Mouse (Mus musculus) lung, postnatal 0 days (tissue): Measurements from ENCODE around the gene Aox3. TPM values are rescaled to one million over a fixed set of nuclear protein-coding genes. Genes with fewer than 3 reads are reported as not detected.

Source experiments
- ATAC-seq: fragments of 200-750 bp; cut with Nextera tagmentation; 2 replicates; pipeline ENCODE4 v1.8.0; 2017; ENCODE audit warnings: moderate library complexity
- DNase-seq: peaks from one replicate; pipeline ENCODE4 v3.0.0-alpha.2; 2016; ENCODE audit warnings: low spot score
- H3K27ac ChIP-seq: fragments of 300-500 bp; sonication (generic); 2 replicates; pipeline ENCODE4 v1.5.1; 2014; ENCODE audit warnings: antibody characterized with exemption, mild to moderate bottlenecking, low read length, mixed read lengths
- H3K27me3 ChIP-seq: fragments of 300-500 bp; sonication (generic); replicated peaks from 2 replicates; pipeline ENCODE4 v1.6.1; 2014; ENCODE audit warnings: low read length, mixed read lengths; ENCODE audit not compliant: insufficient read depth
- H3K36me3 ChIP-seq: fragments of 300-500 bp; sonication (generic); 2 replicates; pipeline ENCODE4 v1.6.1; 2014; ENCODE audit warnings: low read length, mixed read lengths; ENCODE audit not compliant: insufficient read depth
- H3K4me1 ChIP-seq: fragments of 300-500 bp; sonication (generic); 2 replicates; pipeline ENCODE4 v1.6.1; 2014; ENCODE audit warnings: antibody characterized with exemption, low read depth, low read length, mixed read lengths; ENCODE audit not compliant: insufficient read depth
- H3K4me2 ChIP-seq: fragments of 300-500 bp; sonication (generic); replicated peaks from 2 replicates; pipeline ENCODE4 v1.6.1; 2014; ENCODE audit warnings: low read depth, mild to moderate bottlenecking, low read length, moderate library complexity, mixed read lengths
- H3K4me3 ChIP-seq: fragments of 300-500 bp; sonication (generic); 2 replicates; pipeline ENCODE4 v1.5.1; 2014; ENCODE audit warnings: low read depth, low read length
- H3K9ac ChIP-seq: fragments of 300-500 bp; sonication (generic); replicated peaks from 2 replicates; pipeline ENCODE4 v1.6.1; 2014; ENCODE audit warnings: low read depth, mild to moderate bottlenecking
- H3K9me3 ChIP-seq: fragments of 300-500 bp; sonication (generic); 2 replicates; pipeline ENCODE4 v1.6.1; 2016; ENCODE audit warnings: low read length, mixed read lengths
- CTCF ChIP-seq: IDR thresholded peaks from 2 replicates; pipeline ENCODE4 v1.5.1; 2016; ENCODE audit warnings: antibody characterized with exemption, mild to moderate bottlenecking
- EP300 ChIP-seq: IDR thresholded peaks from 2 replicates; pipeline ENCODE4 v1.6.1; 2016; ENCODE audit warnings: antibody characterized with exemption, mild to moderate bottlenecking, control low read depth
- WGBS: fragments of 180-500 bp; shearing (Covaris S2); extraction: QIAGEN DNeasy Blood & Tissue Kit; methylation state at CpG from one replicate; pipeline ENCODE4 v1.1.7; 2014; 5-methylcytosine and 5-hydroxymethylcytosine counted together
- polyA plus RNA-seq: library from polyadenylated mRNA; unstranded; fragments of >200 nt; fragmentation: Nextera tagmentation; extraction: Ambion mirVana; gene quantifications from 2 replicates; pipeline ENCODE4 v1.2.1, GENCODE M21; 2015

Aox3 gene
- polyA plus RNA-seq, 1 experiment from 2014 or later, result 9.9 TPM

DNA sequence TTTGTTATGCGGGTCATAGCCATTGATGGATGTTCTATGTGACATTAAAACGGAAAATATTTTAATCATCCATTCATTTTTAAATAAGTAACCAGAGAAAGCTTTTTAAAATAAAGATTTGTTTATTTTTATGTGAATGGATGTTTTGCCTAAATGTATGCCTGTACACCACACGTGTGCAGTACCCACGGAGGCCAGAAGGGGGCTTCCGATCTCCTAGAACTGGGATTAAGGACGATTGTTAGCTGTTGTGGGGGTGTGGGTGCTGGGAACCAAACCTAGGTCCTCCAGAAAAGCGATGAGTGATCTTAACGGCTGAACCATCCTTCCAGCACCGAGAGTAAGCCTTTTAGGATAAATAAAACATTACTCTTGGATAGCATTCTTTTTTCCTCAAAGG is 26.1 kb downstream of the Aox3 start:
- TF ChIP-seq CTCF (peak; percentile 28; the same call in 1 of the 2 replicates), EP300 (no peak)
- WGBS, result 87% methylated on average over 9 of the region's 9 CpGs

DNA sequence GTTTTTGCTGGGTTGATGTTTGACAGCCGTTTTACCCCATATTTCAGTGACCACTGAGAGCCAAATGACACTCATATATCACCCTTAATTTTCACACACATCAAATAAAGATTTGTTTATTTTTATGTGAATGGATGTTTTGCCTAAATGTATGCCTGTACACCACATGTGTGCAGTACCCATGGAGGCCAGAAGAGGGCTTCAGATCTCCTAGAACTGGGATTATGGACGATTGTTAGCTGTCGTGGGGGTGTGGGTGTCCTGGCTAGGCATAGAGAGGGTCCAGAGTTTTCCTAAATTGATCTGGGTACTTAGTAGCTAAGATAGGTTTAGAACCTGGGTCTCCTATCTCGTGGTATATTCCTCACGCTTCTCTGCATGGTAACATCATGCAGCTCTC is 27.7 kb downstream of the Aox3 start:
- no peak overlapping the region for H3K4me2 ChIP-seq
- TF ChIP-seq EP300, result no peak
- TF ChIP-seq CTCF, result peak; percentile 29
- H3K4me1 ChIP-seq, result no peaks in the 10 kb centered on the region
- DNase-seq (no peak), ATAC-seq (no peak)
- no peak overlapping the region for H3K4me3 ChIP-seq
- WGBS, result 86% methylated on average over 5 of the region's 5 CpGs
- no peaks in the 10 kb centered on the region for H3K36me3 ChIP-seq
- no peak overlapping the region for H3K9ac ChIP-seq
- no peaks in the 10 kb centered on the region for H3K9me3 ChIP-seq
- no peaks in the 10 kb centered on the region for H3K27me3 ChIP-seq
- H3K27ac ChIP-seq, result no peak overlapping the region

More for the DNA sequence above, 26.1 kb downstream of the Aox3 start:
- H3K4me1 ChIP-seq, result no peaks in the 10 kb centered on the region
- no peak overlapping the region for H3K27ac ChIP-seq
- H3K4me3 ChIP-seq, result no peak overlapping the region
- H3K36me3 ChIP-seq, result no peaks in the 10 kb centered on the region
- H3K4me2 ChIP-seq, result no peak overlapping the region
- H3K9ac ChIP-seq, result no peak overlapping the region
- H3K27me3 ChIP-seq, result no peaks in the 10 kb centered on the region
- ATAC-seq (no peak), DNase-seq (no peak)
- H3K9me3 ChIP-seq, result no peaks in the 10 kb centered on the region

DNA sequence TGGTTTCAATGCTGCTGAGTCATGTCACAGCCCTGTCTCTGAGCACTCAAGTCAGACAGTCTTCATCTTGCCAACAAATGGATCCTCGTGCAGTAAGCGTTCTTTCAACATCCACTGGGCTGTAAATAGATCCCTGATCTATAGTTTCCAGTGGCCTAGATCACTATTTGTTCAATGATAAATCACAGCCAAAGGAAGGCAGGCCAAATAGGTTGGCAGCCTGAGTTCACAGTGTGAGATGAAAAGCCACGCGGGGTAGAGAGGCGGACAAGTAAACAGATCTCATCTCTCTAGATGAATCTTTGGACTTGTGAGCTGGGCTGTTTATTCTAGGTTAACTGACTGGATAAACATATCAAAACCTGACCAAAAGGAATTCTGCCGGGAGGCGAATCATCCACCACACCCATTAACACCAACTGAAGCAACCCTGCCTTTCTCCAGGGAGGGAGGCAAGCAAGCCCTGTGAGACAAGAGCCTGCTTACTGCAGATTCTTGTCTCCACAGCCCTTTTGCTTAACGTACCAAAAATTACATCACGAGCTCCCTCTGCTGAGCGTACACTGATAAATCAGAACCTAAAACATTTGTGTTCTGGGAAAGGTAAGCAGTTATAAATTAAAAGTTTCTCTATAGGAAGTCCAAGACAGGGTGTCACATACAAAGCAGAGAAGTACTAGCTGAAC is 31.6 kb downstream of the Aox3 start:
- Histone ChIP-seq H3K4me1 (no peaks in the 10 kb centered on the region), H3K36me3 (no peaks in the 10 kb centered on the region), H3K27ac (no peak overlapping the region), H3K9ac (no peak overlapping the region), H3K4me2 (no peak overlapping the region), H3K27me3 (no peaks in the 10 kb centered on the region), H3K4me3 (no peak overlapping the region), H3K9me3 (no peaks in the 10 kb centered on the region)
- peak; percentile 50 for DNase-seq
- TF ChIP-seq CTCF, result peak; percentile 58
- TF ChIP-seq EP300, result no peak
- WGBS, result 18% methylated on average over 10 of the region's 10 CpGs
- no peak for ATAC-seq

DNA sequence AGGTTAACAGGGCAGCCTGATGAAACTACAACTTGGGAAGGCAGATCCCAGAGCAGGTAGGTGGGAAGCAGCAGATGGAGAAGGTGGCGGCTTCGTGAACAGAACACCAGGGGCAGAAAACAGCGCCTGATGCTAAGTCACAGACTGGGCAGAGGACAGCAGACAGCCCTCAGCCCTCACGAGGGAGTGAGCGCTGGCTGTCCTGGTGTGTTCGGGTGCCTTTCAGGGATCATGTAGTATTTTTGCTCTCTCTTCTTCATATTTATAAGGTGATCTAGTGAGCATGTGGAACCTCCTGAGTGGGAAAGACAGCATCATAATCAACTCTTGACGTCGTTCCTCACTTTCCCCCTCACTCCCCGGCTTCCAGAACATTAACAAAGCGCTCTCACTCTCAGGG is 33.1 kb downstream of the Aox3 start:
- WGBS, result 81% methylated on average over 10 of the region's 10 CpGs
- H3K4me1 ChIP-seq, result no peaks in the 10 kb centered on the region
- no peak for ATAC-seq

DNA sequence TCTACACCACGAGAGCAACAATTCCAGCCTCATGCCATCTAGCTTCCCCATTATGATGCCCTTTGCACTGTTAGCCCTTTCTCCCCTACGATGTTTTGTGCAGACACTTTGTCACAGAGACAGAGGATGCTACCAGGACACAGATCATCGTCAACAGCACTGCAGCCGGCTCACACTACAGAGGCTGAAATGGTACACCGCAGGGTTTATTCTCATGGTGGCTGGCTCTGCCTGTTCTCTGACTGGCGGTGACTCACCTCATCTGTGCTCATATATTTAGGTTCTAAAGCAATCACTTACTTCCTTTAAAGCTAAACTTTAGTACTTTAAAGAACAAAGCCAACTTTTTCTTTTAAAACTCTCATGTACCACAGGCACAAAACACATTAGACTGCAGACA is 34.8 kb downstream of the Aox3 start:
- Histone ChIP-seq H3K9ac (no peak overlapping the region), H3K27ac (no peak overlapping the region), H3K4me3 (no peak overlapping the region), H3K36me3 (no peaks in the 10 kb centered on the region), H3K4me1 (no peaks in the 10 kb centered on the region), H3K4me2 (no peak overlapping the region), H3K27me3 (no peaks in the 10 kb centered on the region), H3K9me3 (no peaks in the 10 kb centered on the region)
- TF ChIP-seq CTCF, result no peak
- no peak for TF ChIP-seq EP300
- no peak for DNase-seq
- WGBS, result 64% methylated on average over 6 of the region's 6 CpGs
- ATAC-seq, result no peak

More for the DNA sequence above, 33.1 kb downstream of the Aox3 start:
- TF ChIP-seq CTCF, result no peak
- TF ChIP-seq EP300, result no peak
- no peak for DNase-seq
- Histone ChIP-seq H3K27me3 (no peaks in the 10 kb centered on the region), H3K4me2 (no peak overlapping the region), H3K9me3 (no peaks in the 10 kb centered on the region), H3K4me3 (no peak overlapping the region), H3K36me3 (no peaks in the 10 kb centered on the region), H3K9ac (no peak overlapping the region), H3K27ac (no peak overlapping the region)

DNA sequence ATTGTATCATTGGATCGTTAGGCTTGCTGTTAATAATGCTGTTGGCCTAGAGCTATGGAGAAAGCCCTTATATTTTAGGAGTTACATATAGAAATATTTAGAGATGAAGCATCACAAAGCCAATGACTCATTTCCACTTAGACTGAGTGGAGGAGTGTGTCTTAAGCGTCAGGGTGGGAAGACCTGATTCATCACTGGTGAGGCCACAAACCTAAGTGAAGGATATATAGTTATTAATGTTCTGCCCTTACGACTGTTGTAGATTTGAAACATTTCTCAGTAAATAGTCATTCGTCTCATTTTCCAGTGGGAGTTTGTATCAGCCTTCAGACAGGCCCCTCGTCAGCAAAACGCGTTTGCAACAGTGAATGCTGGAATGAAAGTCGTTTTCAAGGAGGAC is 39.3 kb downstream of the Aox3 start:
- Histone ChIP-seq H3K4me2 (no peak overlapping the region), H3K27me3 (no peaks in the 10 kb centered on the region), H3K27ac (no peak overlapping the region), H3K4me3 (no peak overlapping the region), H3K4me1 (no peaks in the 10 kb centered on the region), H3K36me3 (no peaks in the 10 kb centered on the region), H3K9me3 (no peaks in the 10 kb centered on the region), H3K9ac (no peak overlapping the region)
- no peak for DNase-seq
- 65% methylated on average over 8 of the region's 8 CpGs for WGBS
- ATAC-seq, result no peak
- TF ChIP-seq CTCF, result no peak
- TF ChIP-seq EP300, result no peak
